Mouse (Mus musculus): Measurements from ENCODE around the gene Hspg2. TPM values are rescaled to one million over a fixed set of nuclear protein-coding genes. Genes with fewer than 3 reads are reported as not detected.

Gene Hspg2
- polyA plus RNA-seq, 1 experiment, result 108 TPM

DNA sequence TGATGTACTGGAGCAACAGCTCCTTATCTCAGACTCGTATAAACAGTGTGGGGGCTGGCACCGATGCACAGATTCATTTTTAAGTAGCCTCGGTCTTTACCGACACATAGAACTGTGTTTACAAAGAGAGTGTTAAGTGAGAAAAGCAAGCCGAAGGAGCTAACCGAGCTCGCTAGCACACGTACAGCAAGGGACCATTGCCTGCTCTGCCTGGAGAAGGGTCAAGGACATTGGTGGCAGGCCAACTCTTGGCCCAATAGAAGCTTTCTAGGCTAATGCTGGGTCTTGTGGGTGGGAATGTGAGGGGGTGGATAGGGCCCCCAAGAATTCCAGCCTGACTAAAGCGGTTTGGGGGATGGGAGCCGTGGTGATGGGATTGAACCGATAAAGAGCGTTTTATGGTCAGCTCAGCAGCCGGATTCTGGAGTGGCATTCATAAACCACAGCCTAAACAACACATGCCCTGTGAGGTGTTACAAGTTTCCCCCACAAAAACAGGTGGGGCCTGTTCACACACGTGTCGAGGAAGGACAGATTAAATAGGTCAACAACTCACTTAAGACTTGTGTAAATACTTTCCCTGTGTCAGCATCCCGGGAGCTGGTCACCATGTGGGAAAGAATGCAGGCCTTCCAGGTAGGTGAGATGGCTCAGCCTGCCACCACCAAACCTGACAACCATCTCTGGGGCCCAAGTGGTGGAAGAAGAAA lies 6.4 kb upstream of the Hspg2 start:
- Histone ChIP-seq H3K4me3 (ENCODE audit: insufficient read depth, poor library complexity, severe bottlenecking) (no peak overlapping the region), H3K79me3 (ENCODE audit: low read depth) (no peaks in the 10 kb centered on the region), H3K27me3 (ENCODE audit: control insufficient read depth, insufficient read depth, insufficient read length) (no peaks in the 10 kb centered on the region), H3ac (ENCODE audit: control insufficient read depth, insufficient read length, low read depth) (no peak overlapping the region), H3K79me2 (ENCODE audit: control insufficient read depth, insufficient read depth) (no peaks in the 10 kb centered on the region), H3K36me3 (ENCODE audit: control insufficient read depth, insufficient read depth) (no peaks in the 10 kb centered on the region)
- TF ChIP-seq FOSL1 (IDR thresholded peaks at IDR 0.05; ENCODE audit: insufficient read depth, low read length, poor library complexity, severe bottlenecking) (no peak), CTCF (IDR thresholded peaks at IDR 0.05; ENCODE audit: control insufficient read depth, insufficient read depth, insufficient read length) (no peak), MYOD1 (IDR thresholded peaks at IDR 0.05; ENCODE audit: control insufficient read depth, insufficient read length, low read depth) (no peak), USF1 (IDR thresholded peaks at IDR 0.05; ENCODE audit: low read depth) (no peak), CEBPB (IDR thresholded peaks at IDR 0.05; ENCODE audit: low read depth) (no peak), MYOG (IDR thresholded peaks at IDR 0.05; ENCODE audit: control insufficient read depth, extremely low read depth, insufficient read length) (no peak), MAX (IDR thresholded peaks at IDR 0.05) (no peak)

GRCm38 (mm10) chr4:137465125-137465787 lies 3.3 kb upstream of the Hspg2 start:
- no peaks in the 10 kb centered on the region for H3K36me3 ChIP-seq (ENCODE audit: control insufficient read depth, insufficient read depth)
- peaks cover 18% of the 10 kb centered on the region for H3K79me2 ChIP-seq (ENCODE audit: control insufficient read depth, insufficient read depth)
- H3K27me3 ChIP-seq (ENCODE audit: control insufficient read depth, insufficient read depth, insufficient read length), result no peaks in the 10 kb centered on the region
- TF ChIP-seq CTCF (IDR thresholded peaks at IDR 0.05; ENCODE audit: control insufficient read depth, insufficient read depth, insufficient read length), result no peak
- TF ChIP-seq MYOG (IDR thresholded peaks at IDR 0.05; ENCODE audit: control insufficient read depth, extremely low read depth, insufficient read length), result no peak
- TF ChIP-seq USF1 (IDR thresholded peaks at IDR 0.05; ENCODE audit: low read depth), result no peak
- no peak for TF ChIP-seq MYOD1 (IDR thresholded peaks at IDR 0.05; ENCODE audit: control insufficient read depth, insufficient read length, low read depth)
- no peak for TF ChIP-seq FOSL1 (IDR thresholded peaks at IDR 0.05; ENCODE audit: insufficient read depth, low read length, poor library complexity, severe bottlenecking)
- TF ChIP-seq CEBPB (IDR thresholded peaks at IDR 0.05; ENCODE audit: low read depth), result no peak
- no peak for TF ChIP-seq MAX (IDR thresholded peaks at IDR 0.05)
- no peak overlapping the region for H3ac ChIP-seq (ENCODE audit: control insufficient read depth, insufficient read length, low read depth)
- peaks cover 16% of the 10 kb centered on the region for H3K79me3 ChIP-seq (ENCODE audit: low read depth)
- H3K4me3 ChIP-seq (ENCODE audit: insufficient read depth, poor library complexity, severe bottlenecking), result no peak overlapping the region

- H3K79me2 ChIP-seq (ENCODE audit: control insufficient read depth, insufficient read depth), result peaks cover 35% of the 10 kb centered on the region
- peaks cover 32% of the 10 kb centered on the region for H3K79me3 ChIP-seq (ENCODE audit: low read depth)
- no peak overlapping the region for H3ac ChIP-seq (ENCODE audit: control insufficient read depth, insufficient read length, low read depth)
- H3K27me3 ChIP-seq (ENCODE audit: control insufficient read depth, insufficient read depth, insufficient read length), result no peaks in the 10 kb centered on the region
- H3K36me3 ChIP-seq (ENCODE audit: control insufficient read depth, insufficient read depth), result no peaks in the 10 kb centered on the region
- TF ChIP-seq FOSL1 (IDR thresholded peaks at IDR 0.05; ENCODE audit: insufficient read depth, low read length, poor library complexity, severe bottlenecking), result no peak
- TF ChIP-seq CTCF (IDR thresholded peaks at IDR 0.05; ENCODE audit: control insufficient read depth, insufficient read depth, insufficient read length), result no peak
- TF ChIP-seq MAX (IDR thresholded peaks at IDR 0.05), result no peak
- no peak for TF ChIP-seq MYOG (IDR thresholded peaks at IDR 0.05; ENCODE audit: control insufficient read depth, extremely low read depth, insufficient read length)
- no peak for TF ChIP-seq MYOD1 (IDR thresholded peaks at IDR 0.05; ENCODE audit: control insufficient read depth, insufficient read length, low read depth)
- no peak for TF ChIP-seq USF1 (IDR thresholded peaks at IDR 0.05; ENCODE audit: low read depth)
- TF ChIP-seq CEBPB (IDR thresholded peaks at IDR 0.05; ENCODE audit: low read depth), result no peak
- no peak overlapping the region for H3K4me3 ChIP-seq (ENCODE audit: insufficient read depth, poor library complexity, severe bottlenecking)
Observed at GRCm38 (mm10) chr4:137466991-137467390, 1.6 kb upstream of the Hspg2 start.

DNA sequence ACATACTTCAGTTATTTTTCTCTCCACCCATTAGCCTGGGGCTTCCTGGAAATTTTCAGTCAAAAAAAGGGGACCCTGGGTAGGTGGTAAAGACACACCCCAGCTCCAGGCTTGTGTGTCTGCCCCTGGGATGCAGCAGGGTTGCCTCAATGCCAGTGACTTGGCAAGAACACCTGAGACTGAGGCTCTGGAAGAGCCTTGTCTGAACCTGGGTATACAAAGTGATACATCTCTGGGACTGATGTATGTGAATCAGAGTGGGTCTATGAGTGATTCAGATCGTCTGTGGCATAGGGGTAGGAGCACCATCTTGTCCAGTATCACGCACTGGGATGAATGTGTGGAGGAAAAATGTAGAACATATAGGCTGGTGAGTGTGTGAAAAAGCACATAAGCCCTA lies 1.0 kb upstream of the Hspg2 start:
- H3K79me2 ChIP-seq (ENCODE audit: control insufficient read depth, insufficient read depth), result peaks cover 40% of the 10 kb centered on the region
- H3K36me3 ChIP-seq (ENCODE audit: control insufficient read depth, insufficient read depth), result peaks cover 5% of the 10 kb centered on the region
- H3ac ChIP-seq (ENCODE audit: control insufficient read depth, insufficient read length, low read depth), result no peak overlapping the region
- TF ChIP-seq USF1 (IDR thresholded peaks at IDR 0.05; ENCODE audit: low read depth) (no peak), FOSL1 (IDR thresholded peaks at IDR 0.05; ENCODE audit: insufficient read depth, low read length, poor library complexity, severe bottlenecking) (no peak), MYOD1 (IDR thresholded peaks at IDR 0.05; ENCODE audit: control insufficient read depth, insufficient read length, low read depth) (no peak), CEBPB (IDR thresholded peaks at IDR 0.05; ENCODE audit: low read depth) (no peak)
- H3K27me3 ChIP-seq (ENCODE audit: control insufficient read depth, insufficient read depth, insufficient read length), result no peaks in the 10 kb centered on the region
- H3K79me3 ChIP-seq (ENCODE audit: low read depth), result peaks cover 36% of the 10 kb centered on the region
- no peak overlapping the region for H3K4me3 ChIP-seq (ENCODE audit: insufficient read depth, poor library complexity, severe bottlenecking)

- Histone ChIP-seq H3K27me3 (ENCODE audit: control insufficient read depth, insufficient read depth, insufficient read length) (no peaks in the 10 kb centered on the region), H3K4me3 (ENCODE audit: insufficient read depth, poor library complexity, severe bottlenecking) (peak overlapping the region; percentile 93), H3K79me3 (ENCODE audit: low read depth) (peaks cover 49% of the 10 kb centered on the region), H3ac (ENCODE audit: control insufficient read depth, insufficient read length, low read depth) (peak overlapping the region; percentile 83), H3K36me3 (ENCODE audit: control insufficient read depth, insufficient read depth) (peaks cover 16% of the 10 kb centered on the region), H3K79me2 (ENCODE audit: control insufficient read depth, insufficient read depth) (peaks cover 58% of the 10 kb centered on the region)
- no peak for TF ChIP-seq USF1 (IDR thresholded peaks at IDR 0.05; ENCODE audit: low read depth)
- no peak for TF ChIP-seq CEBPB (IDR thresholded peaks at IDR 0.05; ENCODE audit: low read depth)
- no peak for TF ChIP-seq CTCF (IDR thresholded peaks at IDR 0.05; ENCODE audit: control insufficient read depth, insufficient read depth, insufficient read length)
- TF ChIP-seq FOSL1 (IDR thresholded peaks at IDR 0.05; ENCODE audit: insufficient read depth, low read length, poor library complexity, severe bottlenecking), result no peak
- no peak for TF ChIP-seq MYOG (IDR thresholded peaks at IDR 0.05; ENCODE audit: control insufficient read depth, extremely low read depth, insufficient read length)
- no peak for TF ChIP-seq MAX (IDR thresholded peaks at IDR 0.05)
- TF ChIP-seq MYOD1 (IDR thresholded peaks at IDR 0.05; ENCODE audit: control insufficient read depth, insufficient read length, low read depth), result no peak
Observed at GRCm38 (mm10) chr4:137469081-137469844, 694 bp downstream of the Hspg2 start.
